Mouse (Mus musculus) liver, adult (tissue): ENCODE results near the gene Gm21969.

ENCODE experiments used
- GATA4 ChIP-seq: IDR thresholded peaks from 2 replicates; pipeline ENCODE4 v1.6.1; 2014; ENCODE audit warnings: mild to moderate bottlenecking, low read length; ENCODE audit not compliant: insufficient replicate concordance

The Gm21969 gene

GRCm38 (mm10) chr4:139602357-139603244 is at the start of gene Gm21969:
TSS of gene Gm21969 (plus strand) at chr4:139603186.
- no peak for TF ChIP-seq GATA4

GRCm38 (mm10) chr4:139555235-139555634 is 47.8 kb upstream of the Gm21969 start:
- TF ChIP-seq GATA4: no peak

- peak; percentile 95; the same call in 1 of the 2 replicates for TF ChIP-seq GATA4
Observed at GRCm38 (mm10) chr4:139555951-139556350, 47.0 kb upstream of the Gm21969 start.

- TF ChIP-seq GATA4: no peak
Observed at GRCm38 (mm10) chr4:139568361-139568760, 34.6 kb upstream of the Gm21969 start.

GRCm38 (mm10) chr4:139570756-139571155 is 32.2 kb upstream of the Gm21969 start:
- TF ChIP-seq GATA4: no peak

GRCm38 (mm10) chr4:139572928-139573512 is 30.0 kb upstream of the Gm21969 start:
- TF ChIP-seq GATA4: no peak

GRCm38 (mm10) chr4:139574156-139574798 is 28.7 kb upstream of the Gm21969 start:
- TF ChIP-seq GATA4: peak; percentile 82; the same call in 1 of the 2 replicates

- no peak for TF ChIP-seq GATA4
Observed at GRCm38 (mm10) chr4:139574799-139575672, 27.9 kb upstream of the Gm21969 start.

- no peak for TF ChIP-seq GATA4
Observed at GRCm38 (mm10) chr4:139575673-139576003, 27.3 kb upstream of the Gm21969 start.

- TF ChIP-seq GATA4: no peak
Observed at GRCm38 (mm10) chr4:139576251-139576880, 26.6 kb upstream of the Gm21969 start.

GRCm38 (mm10) chr4:139577006-139577405 is 26.0 kb upstream of the Gm21969 start:
- TF ChIP-seq GATA4: no peak

- TF ChIP-seq GATA4: no peak
Observed at GRCm38 (mm10) chr4:139578389-139578788, 24.6 kb upstream of the Gm21969 start.

GRCm38 (mm10) chr4:139579003-139579402 is 24.0 kb upstream of the Gm21969 start:
- no peak for TF ChIP-seq GATA4

- no peak for TF ChIP-seq GATA4
Observed at GRCm38 (mm10) chr4:139579466-139579865, 23.5 kb upstream of the Gm21969 start.
